Comparison of ENCODE assay signal across 10 mouse cellular contexts in genomic region chr6:97792104-97792503, GRCm38 (mm10). TPM values are rescaled to one million over a fixed set of nuclear protein-coding genes. Genes with fewer than 3 reads are reported as not detected.
DNase-seq lines count a peak whose midpoint lies in the region; ATAC-seq and TF ChIP-seq lines count a peak whose summit lies in the region.
"Had no signal": no experiment of that assay in that cellular context is flagged by ENCODE, and none has a peak within 500 bp of the region (broad histone marks: within the 10 kb centered on the region; RNA-seq: fewer than 3 reads in every experiment).

No protein-coding gene starts in this region.

- H3K27me3 ChIP-seq in intestine, postnatal 0 days (replicated peaks; ENCODE audit: control insufficient read depth, insufficient read depth, low read length): no peaks in the 10 kb centered on the region
- H3K27me3 ChIP-seq in intestine, embryonic 16.5 days (replicated peaks; ENCODE audit: control insufficient read depth, insufficient read depth, low read length): no peaks in the 10 kb centered on the region
- H3K27me3 ChIP-seq in thymus, adult 2 months (ENCODE audit: control insufficient read depth, insufficient read depth, low read length): no peaks in the 10 kb centered on the region

- DNase-seq in thymus, adult 2 months: peak; percentile 6
- no peak for DNase-seq in thymus, adult 18-20 months
- peak; percentile 51 for DNase-seq in brain, adult 2 months (ENCODE audit: low read depth, low spot score)
- no peak for DNase-seq in frontal cortex, postnatal 10 days (ENCODE audit: low spot score in 2 of 2)
- no peak for DNase-seq in T-cell, adult 2 months (ENCODE audit: low spot score)

- H3K9me3 ChIP-seq in intestine, postnatal 0 days (ENCODE audit: control insufficient read depth): no peaks in the 10 kb centered on the region
- H3K9me3 ChIP-seq in intestine, embryonic 16.5 days (ENCODE audit: control insufficient read depth, low read length): no peaks in the 10 kb centered on the region
- H3K9me3 ChIP-seq: hindbrain, embryonic 15.5 days; neural tube, embryonic 13.5 days had no signal

- no peak overlapping the region for H3K4me3 ChIP-seq in intestine, postnatal 0 days (ENCODE audit: low read depth, low read length)
- H3K4me3 ChIP-seq in intestine, embryonic 16.5 days (ENCODE audit: low read length): no peak overlapping the region
- no peak overlapping the region for H3K4me3 ChIP-seq in thymus, adult 2 months (ENCODE audit: control insufficient read depth, insufficient read depth, low read length)
- H3K4me3 ChIP-seq: hindbrain, embryonic 15.5 days; neural tube, embryonic 13.5 days had no signal

- TF ChIP-seq POLR2A in thymus, adult 2 months (IDR thresholded peaks at IDR 0.05; ENCODE audit: control insufficient read depth, extremely low read depth, insufficient read depth, low read length, poor library complexity): no peak

- no peak overlapping the region for H3K27ac ChIP-seq in intestine, postnatal 0 days (ENCODE audit: low read depth, low read length)
- no peak overlapping the region for H3K27ac ChIP-seq in intestine, embryonic 16.5 days (ENCODE audit: low read length)
- no peak overlapping the region for H3K27ac ChIP-seq in thymus, adult 2 months (ENCODE audit: control insufficient read depth, insufficient read depth, low read length)
- H3K27ac ChIP-seq: hindbrain, embryonic 15.5 days; macrophage; neural tube, embryonic 13.5 days had no signal

- ATAC-seq in intestine, postnatal 0 days: no peak
- ATAC-seq in intestine, embryonic 16.5 days: no peak

- no peaks in the 10 kb centered on the region for H3K36me3 ChIP-seq in intestine, postnatal 0 days (ENCODE audit: control insufficient read depth, insufficient read depth)
- H3K36me3 ChIP-seq in intestine, embryonic 16.5 days (ENCODE audit: control insufficient read depth, insufficient read depth, low read length): no peaks in the 10 kb centered on the region
- no peaks in the 10 kb centered on the region for H3K36me3 ChIP-seq in thymus, adult 2 months (ENCODE audit: control insufficient read depth, insufficient read depth, low read length)
- H3K36me3 ChIP-seq: hindbrain, embryonic 15.5 days; neural tube, embryonic 13.5 days had no signal

- no peak overlapping the region for H3K9ac ChIP-seq in intestine, postnatal 0 days (ENCODE audit: low read depth, low read length)
- no peak overlapping the region for H3K9ac ChIP-seq in intestine, embryonic 16.5 days (ENCODE audit: low read depth, low read length)
- H3K9ac ChIP-seq: hindbrain, embryonic 15.5 days; neural tube, embryonic 13.5 days had no signal

- WGBS in intestine, postnatal 0 days: 78% methylated on average over 1 of the region's 1 CpGs
- WGBS in intestine, embryonic 16.5 days: 83% methylated on average over 1 of the region's 1 CpGs
- 79% methylated on average over 1 of the region's 1 CpGs for WGBS in thymus, adult 2 months

- no peaks in the 10 kb centered on the region for H3K4me1 ChIP-seq in intestine, postnatal 0 days (replicated peaks; ENCODE audit: control insufficient read depth, insufficient read depth, low read length)
- no peaks in the 10 kb centered on the region for H3K4me1 ChIP-seq in intestine, embryonic 16.5 days (ENCODE audit: control insufficient read depth, insufficient read depth, low read length)
- no peaks in the 10 kb centered on the region for H3K4me1 ChIP-seq in thymus, adult 2 months (replicated peaks; ENCODE audit: control insufficient read depth, insufficient read depth, low read length)
- H3K4me1 ChIP-seq: hindbrain, embryonic 15.5 days; neural tube, embryonic 13.5 days had no signal

- peak; percentile 63 for TF ChIP-seq CTCF in intestine, postnatal 0 days (IDR thresholded peaks at IDR 0.05; ENCODE audit: low read depth)
- no peak for TF ChIP-seq CTCF in thymus, adult 2 months (IDR thresholded peaks at IDR 0.05; ENCODE audit: borderline replicate concordance, control insufficient read depth, extremely low read depth, insufficient read depth, low read length, poor library complexity)

- H3K4me2 ChIP-seq in intestine, postnatal 0 days (replicated peaks; ENCODE audit: low read depth): no peak overlapping the region
- H3K4me2 ChIP-seq in intestine, embryonic 16.5 days (ENCODE audit: low read depth, low read length): no peak overlapping the region
- H3K4me2 ChIP-seq: hindbrain, embryonic 15.5 days; neural tube, embryonic 13.5 days had no signal

RNA-seq across cellular contexts. Expression of gene Mitf, which starts 14.7 kb away (rescaled TPM):
- 0.74 and 0.85 TPM in 2 replicates for polyA plus RNA-seq in intestine, postnatal 0 days (2015; fragmentation: Nextera tagmentation; extraction: Ambion mirVana)
- polyA plus RNA-seq in intestine, embryonic 16.5 days (2015; fragmentation: Nextera tagmentation; extraction: Ambion mirVana): 1.2 TPM in 2 replicates
- 2.9 and 4.4 TPM in 2 replicates for polyA plus RNA-seq in thymus, adult 2 months (2012; rRNA removed)

Comparison
In these comparisons a context has a peak if more than half of its experiments do, and no peak if none do; other contexts are left out.
1. DNase-seq: peak in thymus, adult 2 months (single experiment) and brain, adult 2 months (single experiment); none in thymus, adult 18-20 months (0 of 2), frontal cortex, postnatal 10 days (0 of 2) and T-cell, adult 2 months (single experiment).